In genomic region chr15:89406691-89407090, GRCm38 (mm10) we compare ENCODE assay signal across 30 mouse cellular contexts. TPM values are rescaled to one million over a fixed set of nuclear protein-coding genes. Genes with fewer than 3 reads are reported as not detected.
"Had no signal": no experiment of that assay in that cellular context is flagged by ENCODE, and none has a peak within 500 bp of the region (broad histone marks: within the 10 kb centered on the region; RNA-seq: fewer than 3 reads in every experiment).

No protein-coding gene starts in this region.

- H3K27ac ChIP-seq: heart, embryonic 10.5 days; hindbrain, embryonic 10.5 days; hindbrain, embryonic 12.5 days; hindbrain, embryonic 15.5 days; hindbrain, postnatal 0 days; kidney, embryonic 15.5 days; kidney, postnatal 0 days; limb, embryonic 13.5 days; limb, embryonic 15.5 days; liver, embryonic 12.5 days; liver, embryonic 14.5 days had no signal

- H3K4me2 ChIP-seq: heart, embryonic 12.5 days; hindbrain, embryonic 12.5 days; hindbrain, embryonic 15.5 days; kidney, embryonic 15.5 days; limb, embryonic 13.5 days; limb, embryonic 15.5 days; liver, embryonic 12.5 days had no signal

- H3K36me3 ChIP-seq: heart, embryonic 10.5 days; heart, embryonic 12.5 days; hindbrain, embryonic 10.5 days; hindbrain, embryonic 12.5 days; hindbrain, embryonic 15.5 days; kidney, embryonic 15.5 days; limb, embryonic 13.5 days; limb, embryonic 15.5 days; liver, embryonic 12.5 days had no signal

- H3K9ac ChIP-seq: heart, embryonic 12.5 days; hindbrain, embryonic 12.5 days; hindbrain, embryonic 15.5 days; kidney, embryonic 15.5 days; limb, embryonic 13.5 days; limb, embryonic 15.5 days; liver, embryonic 12.5 days; liver, embryonic 14.5 days had no signal

- H3K27me3 ChIP-seq: heart, embryonic 12.5 days; hindbrain, embryonic 12.5 days; hindbrain, embryonic 15.5 days; kidney, embryonic 15.5 days; limb, embryonic 13.5 days; limb, embryonic 15.5 days; liver, embryonic 12.5 days had no signal

- DNase-seq: gastrocnemius, postnatal 14 days; heart, adult 18-20 months; heart, postnatal 10 days; heart, postnatal 4 days; kidney, adult 11 months; kidney, adult 2 months; kidney, adult 9 months; kidney, postnatal 14 days; kidney, postnatal 36 days; layer of hippocampus, adult 9-11 months; layer of hippocampus, postnatal 36 days; left cerebral cortex, postnatal 4 days had no signal

- H3K4me1 ChIP-seq: heart, embryonic 10.5 days; heart, embryonic 12.5 days; hindbrain, embryonic 10.5 days; hindbrain, embryonic 12.5 days; hindbrain, embryonic 15.5 days; kidney, embryonic 15.5 days; limb, embryonic 13.5 days; limb, embryonic 15.5 days; liver, embryonic 12.5 days had no signal

- ATAC-seq: hindbrain, postnatal 0 days; intestine, embryonic 16.5 days; liver, embryonic 12.5 days had no signal

- H3K9me3 ChIP-seq: hindbrain, embryonic 15.5 days; limb, embryonic 15.5 days had no signal

- H3K4me3 ChIP-seq: heart, embryonic 10.5 days; heart, embryonic 12.5 days; hindbrain, embryonic 10.5 days; hindbrain, embryonic 12.5 days; hindbrain, embryonic 15.5 days; kidney, embryonic 15.5 days; limb, embryonic 13.5 days; limb, embryonic 15.5 days; liver, embryonic 12.5 days had no signal

RNA-seq across cellular contexts. Expression of gene Syce3, which starts 3.6 kb away (rescaled TPM):
- polyA plus RNA-seq: heart, embryonic 10.5 days; heart, embryonic 12.5 days; heart, embryonic 14.5 days; heart, embryonic 16.5 days; hindbrain, embryonic 10.5 days; hindbrain, embryonic 12.5 days; hindbrain, embryonic 15.5 days; hindbrain, postnatal 0 days; intestine, embryonic 14.5 days; kidney, adult 2 months; kidney, embryonic 15.5 days; kidney, postnatal 0 days; limb, embryonic 11.5 days; limb, embryonic 13.5 days; limb, embryonic 15.5 days; liver, adult 2 months; liver, embryonic 12.5 days; liver, embryonic 14.5 days had no signal

RNA-seq across cellular contexts. Expression of gene Klhdc7b, which starts 22.0 kb away (rescaled TPM):
- polyA plus RNA-seq: heart, embryonic 10.5 days; heart, embryonic 12.5 days; heart, embryonic 14.5 days; heart, embryonic 16.5 days; hindbrain, embryonic 10.5 days; hindbrain, embryonic 12.5 days; hindbrain, embryonic 15.5 days; intestine, embryonic 14.5 days; intestine, embryonic 16.5 days; kidney, adult 2 months; kidney, embryonic 15.5 days; kidney, postnatal 0 days; limb, embryonic 11.5 days; limb, embryonic 15.5 days; liver, embryonic 12.5 days; liver, embryonic 14.5 days had no signal

RNA-seq across cellular contexts. Expression of gene Gm44502, which starts 22.8 kb away (rescaled TPM):
- polyA plus RNA-seq: hindbrain, embryonic 10.5 days; hindbrain, embryonic 12.5 days; hindbrain, embryonic 15.5 days; hindbrain, postnatal 0 days; intestine, embryonic 14.5 days; intestine, embryonic 16.5 days; kidney, embryonic 15.5 days; kidney, postnatal 0 days; limb, embryonic 11.5 days; limb, embryonic 13.5 days; limb, embryonic 15.5 days; liver, embryonic 12.5 days had no signal
